Mouse (Mus musculus) kidney, postnatal 0 days (tissue): ENCODE measurements at regions not wholly inside any gene's neighbourhood (a gene's known extent, or its start where the extent isn't known, plus 50 kb on each side); places are given as distances from the start of the nearest gene placed in this dataset.

Experiments
- ATAC-seq: fragments of 200-750 bp; cut with Nextera tagmentation; replicated peaks from 2 replicates; pipeline ENCODE4 v1.8.0; 2017; ENCODE audit warnings: low read depth, moderate number of reproducible peaks, moderate TSS enrichment, moderate library complexity; ENCODE audit not compliant: low FRiP score
- DNase-seq: peaks from one replicate; pipeline ENCODE4 v3.0.0-alpha.2; 2016; ENCODE audit warnings: low spot score
- H3K27ac ChIP-seq: fragments of 300-500 bp; sonication (generic); 2 replicates; pipeline ENCODE4 v1.5.1; 2014; ENCODE audit warnings: mild to moderate bottlenecking
- H3K27me3 ChIP-seq: fragments of 300-500 bp; sonication (generic); 2 replicates; pipeline ENCODE4 v1.6.1; 2014; ENCODE audit warnings: low read length, mixed read lengths; ENCODE audit not compliant: insufficient read depth
- H3K36me3 ChIP-seq: fragments of 300-500 bp; sonication (generic); 2 replicates; pipeline ENCODE4 v1.6.1; 2014; ENCODE audit warnings: low read length, mixed read lengths; ENCODE audit not compliant: insufficient read depth
- H3K4me1 ChIP-seq: fragments of 300-500 bp; sonication (generic); replicated peaks from 2 replicates; pipeline ENCODE4 v1.6.1; 2014; ENCODE audit warnings: antibody characterized with exemption, low read length, mixed read lengths; ENCODE audit not compliant: insufficient read depth
- H3K4me2 ChIP-seq: fragments of 300-500 bp; sonication (generic); 2 replicates; pipeline ENCODE4 v1.6.1; 2014; ENCODE audit warnings: mild to moderate bottlenecking, low read length, moderate library complexity, mixed read lengths
- H3K4me3 ChIP-seq: fragments of 300-500 bp; sonication (generic); replicated peaks from 2 replicates; pipeline ENCODE4 v1.5.1; 2014; ENCODE audit warnings: low read depth, low read length
- H3K9ac ChIP-seq: fragments of 300-500 bp; sonication (generic); 2 replicates; pipeline ENCODE4 v1.6.1; 2014; ENCODE audit warnings: low read depth, low read length
- H3K9me3 ChIP-seq: fragments of 300-500 bp; sonication (generic); replicated peaks from 2 replicates; pipeline ENCODE4 v1.6.1; 2016; ENCODE audit warnings: low read length, inconsistent platforms, mixed read lengths
- CTCF ChIP-seq: IDR thresholded peaks from 2 replicates; pipeline ENCODE4 v1.5.1; 2016; ENCODE audit warnings: antibody characterized with exemption, low read depth, mild to moderate bottlenecking, moderate library complexity
- WGBS: fragments of 180-500 bp; shearing (Covaris S2); extraction: QIAGEN DNeasy Blood & Tissue Kit; methylation state at CpG from one replicate; pipeline ENCODE4 v1.1.7; 2014; 5-methylcytosine and 5-hydroxymethylcytosine counted together

GRCm38 (mm10) chr2:28287210-28287860 is 94.5 kb downstream of the Olfm1 start:
- Histone ChIP-seq H3K36me3 (no peaks in the 10 kb centered on the region), H3K27me3 (no peaks in the 10 kb centered on the region), H3K4me1 (peaks cover 6% of the 10 kb centered on the region; the same call in 1 of the 2 replicates), H3K27ac (no peak overlapping the region), H3K9me3 (no peaks in the 10 kb centered on the region), H3K4me3 (no peak overlapping the region), H3K9ac (no peak overlapping the region), H3K4me2 (no peak overlapping the region)
- DNase-seq (peak; percentile 69), ATAC-seq (no peak; the same call in 1 of the 2 replicates)
- 10% methylated on average over 10 of the region's 10 CpGs for WGBS
- peak; percentile 34; the same call in 1 of the 2 replicates for TF ChIP-seq CTCF

DNA sequence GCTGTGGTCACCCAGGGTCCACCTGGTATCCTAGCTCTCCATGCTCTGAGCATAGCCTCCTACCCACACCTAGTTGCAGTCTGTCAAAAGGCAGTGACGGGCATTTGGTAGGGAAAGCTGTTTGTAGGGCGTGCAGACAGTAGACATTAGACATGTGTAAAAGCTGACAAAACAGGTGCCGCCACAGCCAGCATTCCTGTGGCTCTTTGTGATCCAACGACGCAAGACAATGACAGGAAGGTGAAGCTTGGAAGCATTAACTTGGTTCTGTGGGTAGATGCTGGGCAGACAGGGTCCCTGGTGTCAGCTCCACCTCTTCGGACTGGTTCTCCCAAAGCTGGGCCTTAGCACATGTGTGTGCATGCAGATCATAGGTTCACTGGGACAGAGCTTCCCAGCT is 96.5 kb downstream of the Olfm1 start:
- 83% methylated on average over 6 of the region's 6 CpGs for WGBS
- Histone ChIP-seq H3K36me3 (no peaks in the 10 kb centered on the region), H3K4me1 (peaks cover 6% of the 10 kb centered on the region; the same call in 1 of the 2 replicates), H3K4me3 (no peak overlapping the region), H3K27me3 (no peaks in the 10 kb centered on the region), H3K27ac (no peak overlapping the region), H3K4me2 (no peak overlapping the region), H3K9me3 (no peaks in the 10 kb centered on the region), H3K9ac (no peak overlapping the region)
- no peak for DNase-seq
- TF ChIP-seq CTCF, result no peak
- ATAC-seq, result no peak

GRCm38 (mm10) chr2:28289860-28290471 is 97.2 kb downstream of the Olfm1 start:
- Histone ChIP-seq H3K9me3 (no peaks in the 10 kb centered on the region), H3K27ac (no peak overlapping the region), H3K36me3 (no peaks in the 10 kb centered on the region), H3K4me1 (peaks cover 12% of the 10 kb centered on the region; the same call in 1 of the 2 replicates), H3K4me2 (no peak overlapping the region), H3K27me3 (no peaks in the 10 kb centered on the region), H3K9ac (no peak overlapping the region), H3K4me3 (no peak overlapping the region)
- peak; percentile 53 for TF ChIP-seq CTCF
- DNase-seq, result peak; percentile 60
- ATAC-seq, result no peak
- WGBS, result 30% methylated on average over 11 of the region's 11 CpGs

GRCm38 (mm10) chr2:28294509-28294908 is 101.7 kb downstream of the Olfm1 start:
- Histone ChIP-seq H3K4me1 (0 out of 2 replicates have a peak, but pooled peaks cover 6% of the 10 kb centered on the region), H3K27ac (no peak overlapping the region), H3K36me3 (no peaks in the 10 kb centered on the region), H3K4me2 (no peak overlapping the region), H3K9ac (no peak overlapping the region), H3K4me3 (no peak overlapping the region), H3K27me3 (no peaks in the 10 kb centered on the region), H3K9me3 (no peaks in the 10 kb centered on the region)
- peak; percentile 79 for DNase-seq
- no peak for TF ChIP-seq CTCF
- WGBS, result 18% methylated on average over 7 of the region's 7 CpGs
- ATAC-seq, result peak; percentile 58; the same call in 1 of the 2 replicates

GRCm38 (mm10) chr2:28296183-28296582 is 103.4 kb downstream of the Olfm1 start:
- no peaks in the 10 kb centered on the region for H3K36me3 ChIP-seq
- H3K27ac ChIP-seq, result no peak overlapping the region
- no peak overlapping the region for H3K4me3 ChIP-seq
- no peak overlapping the region for H3K4me2 ChIP-seq
- WGBS, result 41% methylated on average over 12 of the region's 12 CpGs
- H3K4me1 ChIP-seq, result 0 out of 2 replicates have a peak, but pooled peaks cover 6% of the 10 kb centered on the region
- no peak overlapping the region for H3K9ac ChIP-seq
- no peak for TF ChIP-seq CTCF
- DNase-seq (peak; percentile 35), ATAC-seq (no peak)
- no peaks in the 10 kb centered on the region for H3K27me3 ChIP-seq
- H3K9me3 ChIP-seq, result no peaks in the 10 kb centered on the region

DNA sequence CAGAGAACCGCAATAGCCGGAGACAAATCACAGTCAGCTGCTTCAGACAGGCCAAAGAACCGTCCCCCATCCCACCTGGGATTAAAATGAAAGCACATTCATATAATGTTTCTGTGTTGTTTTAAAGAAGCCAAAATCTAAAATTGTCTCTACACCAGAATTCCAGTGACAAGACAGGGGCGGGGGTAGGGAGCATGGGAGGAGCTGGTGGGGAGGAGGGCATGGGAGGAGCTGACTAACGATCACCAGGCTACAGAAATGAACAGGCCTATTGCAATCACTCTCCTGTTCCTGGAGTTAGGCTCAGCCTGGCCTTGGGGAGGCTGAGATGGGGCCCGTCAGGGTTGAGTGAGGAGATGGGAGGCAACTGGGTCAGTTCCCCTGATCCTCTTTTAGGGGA is 105.9 kb downstream of the Olfm1 start:
- Histone ChIP-seq H3K36me3 (no peaks in the 10 kb centered on the region), H3K4me2 (no peak overlapping the region), H3K4me3 (no peak overlapping the region), H3K27me3 (no peaks in the 10 kb centered on the region), H3K27ac (no peak overlapping the region), H3K4me1 (0 out of 2 replicates have a peak, but pooled peaks cover 6% of the 10 kb centered on the region), H3K9ac (no peak overlapping the region), H3K9me3 (no peaks in the 10 kb centered on the region)
- no peak for TF ChIP-seq CTCF
- no peak for DNase-seq
- ATAC-seq, result no peak
- 50% methylated on average over 6 of the region's 6 CpGs for WGBS
